Comparison of ENCODE assay signal across 16 mouse cellular contexts in genomic region chr2:77236860-77237259, GRCm38 (mm10).
"Had no signal": no experiment of that assay in that cellular context is flagged by ENCODE, and none has a peak within 500 bp of the region (broad histone marks: within the 10 kb centered on the region; RNA-seq: fewer than 3 reads in every experiment).

No protein-coding gene starts in this region.

- DNase-seq: kidney, adult 9 months; kidney, postnatal 36 days; layer of hippocampus, adult 9-11 months; layer of hippocampus, postnatal 36 days; left cerebral cortex, postnatal 4 days; lung, adult 2 months; lung, postnatal 14 days; right cerebral cortex, adult 18-20 months; right cerebral cortex, postnatal 25 days had no signal

- H3K4me3 ChIP-seq: limb, embryonic 13.5 days; midbrain, embryonic 12.5 days; neural tube, embryonic 15.5 days had no signal

- H3K4me1 ChIP-seq: neural tube, embryonic 15.5 days had no signal

- H3K27me3 ChIP-seq: limb, embryonic 13.5 days; midbrain, embryonic 12.5 days; neural tube, embryonic 15.5 days had no signal

- H3K27ac ChIP-seq: kidney, postnatal 0 days; limb, embryonic 13.5 days; liver, embryonic 14.5 days; midbrain, embryonic 12.5 days; neural tube, embryonic 15.5 days; stomach, postnatal 0 days had no signal

- H3K9ac ChIP-seq: limb, embryonic 13.5 days; liver, embryonic 14.5 days; midbrain, embryonic 12.5 days; neural tube, embryonic 15.5 days had no signal

- ATAC-seq: midbrain, embryonic 16.5 days had no signal

- H3K9me3 ChIP-seq: limb, embryonic 13.5 days; midbrain, embryonic 12.5 days; neural tube, embryonic 15.5 days had no signal

- H3K4me2 ChIP-seq: limb, embryonic 13.5 days; midbrain, embryonic 12.5 days; neural tube, embryonic 15.5 days had no signal
